Comparison of ENCODE assay signal across 7 mouse cellular contexts in genomic region chr5:142367085-142368081, GRCm38 (mm10). TPM values are rescaled to one million over a fixed set of nuclear protein-coding genes. Genes with fewer than 3 reads are reported as not detected.
A peak's percentile ranks its signal among the peaks of the same experiment; 100 is the strongest.
DNase-seq lines count a peak whose midpoint lies in the region; ATAC-seq lines count a peak whose summit lies in the region.

No protein-coding gene starts in this region.

- peak overlapping the region; percentile 72 for H3K27ac ChIP-seq in embryonic facial prominence, embryonic 12.5 days
- H3K27ac ChIP-seq in limb, embryonic 11.5 days (replicated peaks; ENCODE audit: low read depth, low read length): peak overlapping the region; percentile 64; the same call in 1 of the 2 replicates
- peak overlapping the region; percentile 72 for H3K27ac ChIP-seq in midbrain, embryonic 14.5 days (replicated peaks; ENCODE audit: low read depth, low read length)

- WGBS in embryonic facial prominence, embryonic 12.5 days: under 1% methylated on average over 82 of the region's 83 CpGs
- WGBS in limb, embryonic 11.5 days: 1% methylated on average over 83 of the region's 83 CpGs
- WGBS in midbrain, embryonic 14.5 days: under 1% methylated on average over 83 of the region's 83 CpGs

- H3K4me2 ChIP-seq in embryonic facial prominence, embryonic 12.5 days (replicated peaks): peak overlapping the region; percentile 64
- peak overlapping the region; percentile 44 for H3K4me2 ChIP-seq in limb, embryonic 11.5 days (ENCODE audit: low read depth, severe bottlenecking)
- H3K4me2 ChIP-seq in midbrain, embryonic 14.5 days (ENCODE audit: low read length): peak overlapping the region; percentile 71

- peak overlapping the region; percentile 50 for H3K4me3 ChIP-seq in embryonic facial prominence, embryonic 12.5 days
- peak overlapping the region; percentile 61 for H3K4me3 ChIP-seq in limb, embryonic 11.5 days (ENCODE audit: low read depth, low read length)
- peak overlapping the region; percentile 61 for H3K4me3 ChIP-seq in midbrain, embryonic 14.5 days (replicated peaks; ENCODE audit: low read depth, low read length)

- ATAC-seq in embryonic facial prominence, embryonic 12.5 days (ENCODE audit: insufficient number of reproducible peaks, insufficient read depth, low FRiP score, low TSS enrichment): peak; percentile 85
- ATAC-seq in limb, embryonic 11.5 days (ENCODE audit: insufficient number of reproducible peaks, low FRiP score, low TSS enrichment, low read depth): peak; percentile 86
- ATAC-seq in midbrain, embryonic 14.5 days (ENCODE audit: low FRiP score, low TSS enrichment): peak; percentile 91

- peak overlapping the region; percentile 56 for H3K9ac ChIP-seq in embryonic facial prominence, embryonic 12.5 days
- peak overlapping the region; percentile 79 for H3K9ac ChIP-seq in limb, embryonic 11.5 days (ENCODE audit: low read length)
- peak overlapping the region; percentile 57 for H3K9ac ChIP-seq in midbrain, embryonic 14.5 days (replicated peaks; ENCODE audit: low read length)

- no peaks in the 10 kb centered on the region for H3K27me3 ChIP-seq in embryonic facial prominence, embryonic 12.5 days
- H3K27me3 ChIP-seq in limb, embryonic 11.5 days (ENCODE audit: control insufficient read depth, insufficient read depth, low read length): no peaks in the 10 kb centered on the region
- H3K27me3 ChIP-seq in midbrain, embryonic 14.5 days (ENCODE audit: control insufficient read depth, insufficient read depth, low read length): no peaks in the 10 kb centered on the region

- H3K4me1 ChIP-seq in embryonic facial prominence, embryonic 12.5 days: peaks cover 22% of the 10 kb centered on the region
- peaks cover 10% of the 10 kb centered on the region; the same call in 1 of the 2 replicates for H3K4me1 ChIP-seq in limb, embryonic 11.5 days (ENCODE audit: control insufficient read depth, insufficient read depth, low read length)
- H3K4me1 ChIP-seq in midbrain, embryonic 14.5 days (ENCODE audit: control insufficient read depth, insufficient read depth, low read length): peaks cover 19% of the 10 kb centered on the region

- DNase-seq in adrenal gland, postnatal 25 days: peak; percentile 99
- DNase-seq in heart, adult 11 months: peak; percentile 100
- DNase-seq in kidney, adult 18-20 months: peak; percentile 100
- DNase-seq in limb, embryonic 11.5 days (ENCODE audit: low spot score): peak; percentile 100
- DNase-seq in midbrain, embryonic 14.5 days: peak; percentile 98
- DNase-seq in spleen, adult 18-20 months: peak; percentile 98 to 100

- no peaks in the 10 kb centered on the region for H3K36me3 ChIP-seq in embryonic facial prominence, embryonic 12.5 days
- no peaks in the 10 kb centered on the region for H3K36me3 ChIP-seq in limb, embryonic 11.5 days (ENCODE audit: control insufficient read depth, insufficient read depth, low read length)
- H3K36me3 ChIP-seq in midbrain, embryonic 14.5 days (ENCODE audit: control insufficient read depth, insufficient read depth, low read length): no peaks in the 10 kb centered on the region

- H3K9me3 ChIP-seq in embryonic facial prominence, embryonic 12.5 days: no peaks in the 10 kb centered on the region
- no peaks in the 10 kb centered on the region for H3K9me3 ChIP-seq in limb, embryonic 11.5 days (ENCODE audit: control insufficient read depth, low read length)
- no peaks in the 10 kb centered on the region for H3K9me3 ChIP-seq in midbrain, embryonic 14.5 days (ENCODE audit: control insufficient read depth, low read length)

RNA-seq across cellular contexts. Expression of gene Foxk1, which starts 33.9 kb away (rescaled TPM):
- 24.2 and 27.3 TPM in 2 replicates for total RNA-seq in adrenal gland, postnatal 25 days (2021)
- 7.0 and 8.4 TPM in 2 replicates for polyA plus RNA-seq in embryonic facial prominence, embryonic 12.5 days (2016; fragmentation: Nextera tagmentation; extraction: Ambion mirVana)
- 3.3 and 4.7 TPM in 2 replicates for polyA plus RNA-seq in limb, embryonic 11.5 days (2014; fragmentation: Nextera tagmentation; extraction: Ambion mirVana)
- polyA plus RNA-seq in midbrain, embryonic 14.5 days (2014; fragmentation: Nextera tagmentation; extraction: Ambion mirVana): 4.2 and 4.6 TPM in 2 replicates

Comparison
In these comparisons a context has a peak if more than half of its experiments do, and no peak if none do; other contexts are left out.
1. Peak in every context shown above with its lines: DNase-seq, ATAC-seq, H3K4me3 ChIP-seq and H3K27ac ChIP-seq.